Mouse (Mus musculus): ENCODE results near the gene Styx. TPM values are rescaled to one million over a fixed set of nuclear protein-coding genes. Genes with fewer than 3 reads are reported as not detected.

Gene Styx
- polyA plus RNA-seq, 1 experiment from 2014 or later = 74.8 TPM

DNA sequence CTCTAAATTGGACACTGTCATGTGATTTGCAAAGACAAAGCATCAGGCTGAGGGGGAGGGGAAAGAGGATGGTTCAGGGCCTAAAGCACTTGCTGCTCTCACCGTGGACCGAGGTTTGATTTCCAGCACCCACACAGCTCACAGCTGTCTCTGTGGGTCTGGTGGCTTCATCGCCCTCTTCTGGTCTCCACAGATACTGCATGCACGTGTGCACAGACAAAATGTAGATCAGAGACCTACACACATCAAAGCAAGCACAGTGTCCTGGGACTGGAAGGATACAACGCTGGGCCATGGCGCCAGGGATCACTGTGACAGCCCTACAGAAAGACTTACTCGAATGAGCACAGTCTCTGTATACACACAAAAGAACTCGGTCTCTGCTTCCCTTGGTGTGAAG lies 118.6 kb downstream of the Styx start:
- 92% methylated on average over 8 of the region's 8 CpGs for WGBS
- H3K27ac ChIP-seq (replicated peaks) = no peak overlapping the region
- H3K9ac ChIP-seq = no peak overlapping the region
- H3K9me3 ChIP-seq (replicated peaks) = no peaks in the 10 kb centered on the region
- no peaks in the 10 kb centered on the region for H3K4me1 ChIP-seq
- H3K4me2 ChIP-seq (replicated peaks) = no peak overlapping the region
- no peak for ATAC-seq (ENCODE audit: insufficient number of reproducible peaks, low FRiP score, low TSS enrichment, low read depth)
- H3K4me3 ChIP-seq (replicated peaks) = no peak overlapping the region
- H3K36me3 ChIP-seq = peaks cover 67% of the 10 kb centered on the region
- H3K27me3 ChIP-seq = no peaks in the 10 kb centered on the region

Small RNA genes within 50 kb of the gene (microRNA-seq; reads per million reads assigned to microRNA genes)
- not detected for gene Gm25353 (ENCODE audit: borderline number of aligned reads)

Other genes with a start within 250 kb of the Styx start
- gene Gpr137c, start 131.4 kb upstream of the Styx start, polyA plus RNA-seq (2015; fragmentation: Nextera tagmentation; extraction: Ambion mirVana) = 2.7 and 2.9 TPM in 2 replicates
- 17.1 and 19.4 TPM in 2 replicates for gene Txndc16, start 130.8 kb upstream of the Styx start, polyA plus RNA-seq (2015; fragmentation: Nextera tagmentation; extraction: Ambion mirVana)
- 34.6 and 38.0 TPM in 2 replicates for gene Ero1l, start 32.3 kb upstream of the Styx start, polyA plus RNA-seq (2015; fragmentation: Nextera tagmentation; extraction: Ambion mirVana)
- 137 and 138 TPM in 2 replicates for gene Psmc6, start 21.3 kb upstream of the Styx start, polyA plus RNA-seq (2015; fragmentation: Nextera tagmentation; extraction: Ambion mirVana)
- gene Gnpnat1, start 53.8 kb downstream of the Styx start, polyA plus RNA-seq (2015; fragmentation: Nextera tagmentation; extraction: Ambion mirVana) = 42.1 and 42.6 TPM in 2 replicates
- 136 and 150 TPM in 2 replicates for gene Fermt2, start 179.0 kb downstream of the Styx start, polyA plus RNA-seq (2015; fragmentation: Nextera tagmentation; extraction: Ambion mirVana)

All from embryonic facial prominence, embryonic 15.5 days (tissue).